Mouse (Mus musculus) A20 (cell line): ENCODE data around the gene Cobll1.

Source experiments
- DNase-seq: peaks from one replicate; pipeline ENCODE4 v3.0.0-alpha.2; 2011; ENCODE audit warnings: low read depth, low spot score

Gene Cobll1

GRCm38 (mm10) chr2:65237116-65237515, 2.1 kb downstream of the Cobll1 start:
- no peak for DNase-seq

- DNase-seq = no peak
Measured at GRCm38 (mm10) chr2:65236644-65237043, 2.6 kb downstream of the Cobll1 start.

GRCm38 (mm10) chr2:65232756-65233535, 6.3 kb downstream of the Cobll1 start:
- DNase-seq = no peak

- DNase-seq = no peak
Measured at GRCm38 (mm10) chr2:65228426-65228825, 10.8 kb downstream of the Cobll1 start.

DNA sequence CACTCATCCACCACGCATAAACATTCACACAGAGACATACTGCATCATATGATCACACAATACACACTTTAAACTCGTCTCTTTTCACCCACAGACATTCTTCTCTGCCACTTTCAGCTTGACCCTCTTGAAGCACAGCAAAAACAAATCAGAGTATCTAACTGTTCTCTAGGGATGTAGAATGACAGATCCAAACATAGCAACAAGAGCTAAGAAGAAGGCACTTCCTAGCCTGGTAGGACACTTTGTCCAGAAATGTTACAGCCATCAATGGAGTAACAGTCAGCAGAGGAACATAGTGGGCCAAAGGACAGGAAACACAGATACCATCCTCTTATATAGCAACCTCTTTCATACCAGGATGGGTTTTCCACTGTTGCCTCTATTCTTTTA, 11.3 kb downstream of the Cobll1 start:
- DNase-seq = no peak

DNA sequence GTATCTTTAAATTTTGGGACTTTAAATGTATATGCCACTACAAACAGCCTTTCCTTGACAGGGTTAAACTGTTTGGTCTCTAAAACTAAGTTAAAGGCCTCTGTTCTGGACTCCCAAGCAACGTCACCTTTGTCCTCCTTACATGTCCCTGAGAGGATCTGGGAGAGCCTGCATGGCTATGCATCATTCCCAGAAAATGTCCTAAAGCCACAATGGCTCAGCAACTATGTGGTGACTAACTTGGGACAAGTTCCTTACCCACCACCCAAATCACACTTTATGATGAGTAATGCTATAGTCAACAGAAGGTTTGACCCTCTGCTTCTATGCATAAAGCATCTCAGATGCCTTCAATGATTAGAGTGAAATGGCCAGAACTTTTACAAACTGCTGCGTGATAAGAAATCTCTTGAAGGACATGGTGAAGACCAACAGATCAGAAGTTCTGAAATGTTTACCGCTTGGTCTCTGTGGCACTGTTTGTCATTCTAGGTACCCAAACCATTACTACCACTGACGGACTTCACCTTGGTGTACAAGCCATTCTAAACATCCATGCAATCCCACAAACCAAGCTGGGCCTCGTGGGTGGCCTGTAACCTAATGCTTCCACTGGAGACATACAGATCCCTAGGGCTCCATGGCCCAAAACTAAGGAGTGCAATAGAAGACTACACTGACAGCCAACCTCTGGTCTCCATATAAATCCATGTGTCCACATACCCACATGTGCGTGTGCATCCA, 11.9 kb downstream of the Cobll1 start:
- no peak for DNase-seq

- DNase-seq = no peak
Measured at GRCm38 (mm10) chr2:65226494-65226893, 12.7 kb downstream of the Cobll1 start.

GRCm38 (mm10) chr2:65223956-65224735, 15.1 kb downstream of the Cobll1 start:
- DNase-seq = no peak

- DNase-seq = no peak
Measured at GRCm38 (mm10) chr2:65223012-65223411, 16.2 kb downstream of the Cobll1 start.

DNA sequence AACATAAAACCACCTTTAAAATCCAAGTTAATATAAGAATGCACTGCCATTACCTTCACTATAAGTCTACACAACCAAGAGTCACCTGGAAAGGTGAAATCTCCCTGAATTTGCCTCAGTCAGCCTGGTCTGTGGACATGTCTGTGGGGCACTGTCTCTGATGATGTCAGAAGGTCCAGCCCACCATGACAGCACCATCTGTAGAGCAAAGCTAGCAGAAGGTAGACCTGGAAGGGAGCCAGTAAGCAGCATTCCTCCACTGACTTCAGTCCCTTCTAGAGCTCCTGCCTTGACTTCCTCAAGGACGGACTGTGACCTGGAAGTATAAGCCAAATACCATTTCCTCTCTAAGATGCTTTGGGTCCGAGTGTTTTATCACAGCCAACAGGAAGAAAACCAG, 17.6 kb downstream of the Cobll1 start:
- no peak for DNase-seq

DNA sequence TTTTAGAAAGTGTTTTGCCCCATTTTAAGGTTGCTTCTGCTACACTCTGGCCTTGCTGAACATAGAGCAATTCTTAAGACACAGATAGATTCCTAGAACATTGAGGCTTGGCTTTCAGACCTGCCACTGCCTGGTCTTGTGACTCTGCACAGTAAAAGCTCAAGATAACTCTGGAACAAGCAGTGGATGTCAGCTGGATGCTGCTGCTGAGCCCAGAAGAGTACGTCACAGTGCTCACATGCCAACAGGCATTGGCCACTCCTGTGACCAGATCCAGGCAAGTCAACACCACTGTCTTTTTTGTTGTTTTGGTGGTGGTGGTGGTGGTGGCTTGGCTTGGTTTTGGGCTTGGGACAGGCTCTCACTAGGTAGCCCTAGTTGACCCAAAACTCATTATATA, 18.6 kb downstream of the Cobll1 start:
- no peak for DNase-seq

DNA sequence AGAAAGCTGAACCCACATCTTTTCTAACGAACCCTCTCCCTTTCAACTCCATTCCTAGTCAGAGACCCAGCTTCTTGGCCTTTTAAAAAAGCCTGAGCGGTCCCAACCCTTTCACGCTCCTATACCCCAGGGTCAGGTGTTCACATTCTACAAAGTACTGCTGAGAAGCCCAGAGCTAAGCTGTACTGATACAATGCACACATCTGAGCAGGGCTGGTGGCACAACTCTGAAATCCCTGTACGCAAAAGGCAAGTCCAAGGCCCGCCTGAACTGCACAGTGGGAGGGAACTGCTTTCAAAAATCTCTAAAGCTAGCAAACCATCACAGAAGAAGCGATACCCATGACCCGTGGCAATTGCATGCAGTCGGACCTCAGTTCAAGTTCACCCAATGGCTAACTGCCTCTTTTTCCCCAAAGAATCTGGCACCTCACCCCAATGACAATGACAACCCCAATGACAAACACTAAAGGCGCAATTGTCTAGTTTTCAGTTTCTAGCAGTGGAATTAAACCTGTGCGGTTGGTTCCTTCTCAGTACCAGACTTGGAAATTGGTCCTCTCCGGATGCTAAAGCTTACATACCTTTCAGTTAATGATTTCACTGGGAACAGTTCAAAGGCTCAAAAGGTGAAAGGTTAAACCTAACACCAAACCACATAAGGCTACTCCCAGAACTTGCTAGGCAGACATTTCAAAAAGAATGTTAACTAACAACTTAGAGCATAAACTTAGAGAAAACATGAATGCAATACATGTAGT, 19.6 kb downstream of the Cobll1 start:
- no peak for DNase-seq

- no peak for DNase-seq
Measured at GRCm38 (mm10) chr2:65218318-65218717, 20.9 kb downstream of the Cobll1 start.

DNA sequence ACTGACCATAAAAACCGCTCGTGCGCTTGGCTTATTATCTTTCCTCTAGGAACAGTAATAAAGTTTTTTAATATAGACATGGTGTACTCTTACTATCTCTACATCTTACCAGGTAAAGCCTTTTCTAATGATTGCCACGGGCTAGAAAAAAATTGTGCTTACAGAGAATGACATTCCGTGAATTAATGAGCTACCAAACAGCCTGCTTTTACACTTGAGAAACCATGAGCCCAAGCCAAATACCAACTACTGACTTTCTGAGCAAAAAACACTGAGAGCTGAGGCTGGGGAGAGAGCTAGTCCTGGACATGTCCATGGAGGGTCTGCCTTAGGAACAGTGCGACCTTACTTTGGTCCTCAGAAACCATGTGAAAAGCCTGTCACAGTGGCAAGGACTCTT, 21.5 kb downstream of the Cobll1 start:
- DNase-seq = no peak

GRCm38 (mm10) chr2:65216163-65216562, 23.0 kb downstream of the Cobll1 start:
- no peak for DNase-seq

- DNase-seq = no peak
Measured at GRCm38 (mm10) chr2:65214556-65214955, 24.6 kb downstream of the Cobll1 start.

GRCm38 (mm10) chr2:65213675-65214074, 25.5 kb downstream of the Cobll1 start:
- DNase-seq = no peak

GRCm38 (mm10) chr2:65211620-65212019, 27.6 kb downstream of the Cobll1 start:
- no peak for DNase-seq

DNA sequence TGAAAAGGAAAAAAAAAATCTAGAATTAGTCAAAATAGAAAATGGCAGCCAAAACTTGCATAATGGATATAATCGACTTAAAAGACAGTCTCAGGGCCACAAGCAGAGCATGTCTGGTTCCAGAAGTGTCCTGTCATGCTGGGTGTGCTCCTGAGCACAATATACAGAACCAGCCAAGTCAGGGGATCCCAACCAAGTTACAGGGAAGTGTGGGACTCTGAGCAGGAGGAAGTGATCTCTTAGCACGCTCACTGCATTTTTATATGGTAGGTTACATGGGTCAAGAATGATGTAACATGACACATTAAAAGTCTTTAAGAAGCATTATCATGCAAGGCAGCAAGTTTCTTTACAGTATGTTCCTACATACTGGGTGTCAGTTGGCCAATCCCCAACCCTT, 31.5 kb downstream of the Cobll1 start:
- no peak for DNase-seq

GRCm38 (mm10) chr2:65203699-65204098, 35.5 kb downstream of the Cobll1 start:
- DNase-seq = no peak

GRCm38 (mm10) chr2:65199706-65200105, 39.5 kb downstream of the Cobll1 start:
- no peak for DNase-seq

DNA sequence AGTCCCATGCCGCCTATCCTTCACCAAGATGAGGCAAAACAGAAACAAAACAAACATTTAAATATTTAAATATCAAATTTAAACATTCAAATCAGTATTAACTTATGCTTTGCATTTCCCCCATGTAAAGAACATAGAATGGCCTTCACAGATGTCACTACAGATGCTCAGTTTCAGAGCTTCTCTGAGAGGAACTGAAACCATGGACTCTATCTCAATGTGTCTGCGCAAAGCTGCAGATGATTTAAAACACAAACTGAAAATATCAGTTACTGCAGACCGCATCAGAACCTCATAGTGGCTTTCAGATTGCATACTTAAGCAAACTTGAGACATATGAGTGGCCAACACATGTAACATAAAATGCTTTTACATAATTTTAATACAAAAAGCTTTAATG, 40.6 kb downstream of the Cobll1 start:
- DNase-seq = no peak
